ENCODE assay signal across 16 mouse cellular contexts in the genomic region with DNA sequence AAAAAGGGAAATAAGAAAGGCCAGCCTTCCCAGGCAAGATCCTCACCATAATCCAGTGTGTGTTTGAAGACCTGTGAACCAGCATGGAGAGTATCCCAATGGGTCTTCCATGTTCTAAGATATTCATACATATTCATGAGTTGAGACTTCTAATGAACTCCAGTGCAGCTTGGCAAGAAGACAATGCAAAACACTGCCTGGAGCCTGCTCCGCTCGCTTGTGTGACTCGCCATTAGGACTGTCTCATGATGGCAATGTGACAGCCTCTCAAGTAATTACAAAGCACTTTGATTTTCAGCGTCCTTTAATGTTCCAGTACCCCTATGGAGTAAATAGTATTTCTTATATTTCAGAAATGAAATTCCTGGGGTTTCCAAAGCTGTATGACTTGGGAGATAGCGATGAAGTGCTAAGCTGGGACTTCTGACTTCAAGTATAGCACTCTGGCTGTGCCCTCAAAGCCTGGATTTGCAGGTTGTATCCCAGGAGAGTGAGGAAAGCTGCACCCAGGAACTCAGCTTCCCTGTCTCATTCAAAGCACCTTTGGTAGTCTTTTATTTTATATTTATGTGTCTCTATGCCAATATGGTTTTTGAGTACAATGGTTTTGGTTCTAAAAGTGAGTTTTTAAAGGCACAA.
DNase-seq lines count a peak whose midpoint lies in the region; ATAC-seq and TF ChIP-seq lines count a peak whose summit lies in the region.
"Had no signal": no experiment of that assay in that cellular context is flagged by ENCODE, and none has a peak within 500 bp of the region (broad histone marks: within the 10 kb centered on the region; RNA-seq: fewer than 3 reads in every experiment).

No protein-coding gene starts in this region.

- no peak overlapping the region for H3K27ac ChIP-seq in kidney, embryonic 14.5 days (ENCODE audit: low read depth, low read length)
- no peak overlapping the region for H3K27ac ChIP-seq in forebrain, postnatal 0 days (ENCODE audit: low read depth, low read length)
- peak overlapping the region; percentile 34; the same call in 1 of the 2 replicates for H3K27ac ChIP-seq in midbrain, embryonic 14.5 days (replicated peaks; ENCODE audit: low read depth, low read length)
- H3K27ac ChIP-seq: intestine, embryonic 15.5 days; stomach, embryonic 15.5 days had no signal

- H3K27me3 ChIP-seq in kidney, embryonic 14.5 days (ENCODE audit: control insufficient read depth, insufficient read depth, low read length) = no peaks in the 10 kb centered on the region
- H3K27me3 ChIP-seq in forebrain, postnatal 0 days (ENCODE audit: insufficient read depth, low read length) = no peaks in the 10 kb centered on the region
- 0 out of 2 replicates have a peak, but pooled peaks cover 3% of the 10 kb centered on the region for H3K27me3 ChIP-seq in midbrain, embryonic 14.5 days (ENCODE audit: control insufficient read depth, insufficient read depth, low read length)
- H3K27me3 ChIP-seq: intestine, embryonic 15.5 days; stomach, embryonic 15.5 days had no signal

- peak; percentile 21 for DNase-seq in kidney, adult 11 months
- peak; percentile 17 for DNase-seq in adipocyte (ENCODE audit: low spot score)
- peak; percentile 58 for DNase-seq in forebrain, postnatal 0 days
- DNase-seq in midbrain, embryonic 14.5 days = peak; percentile 75
- no peak for DNase-seq in natural killer cell, adult 2 months (ENCODE audit: low spot score in 2 of 2)
- no peak for DNase-seq in embryo, embryonic 10.5 days (ENCODE audit: low spot score)
- DNase-seq: B cell, adult 2 months; gastrocnemius, postnatal 10 days; thymus, postnatal 25 days had no signal

- no peak overlapping the region for H3K4me3 ChIP-seq in kidney, embryonic 14.5 days (ENCODE audit: low read length)
- no peak overlapping the region for H3K4me3 ChIP-seq in forebrain, postnatal 0 days (ENCODE audit: low read depth, low read length)
- no peak overlapping the region for H3K4me3 ChIP-seq in midbrain, embryonic 14.5 days (replicated peaks; ENCODE audit: low read depth, low read length)
- H3K4me3 ChIP-seq: intestine, embryonic 15.5 days; myocyte; stomach, embryonic 15.5 days had no signal

- no peak for ATAC-seq in kidney, embryonic 14.5 days (ENCODE audit: low FRiP score, low TSS enrichment)
- ATAC-seq in forebrain, postnatal 0 days = peak; percentile 77; the same call in 1 of the 2 replicates
- ATAC-seq in midbrain, embryonic 14.5 days (ENCODE audit: low FRiP score, low TSS enrichment) = peak; percentile 73
- ATAC-seq in megakaryocyte, adult 5-6 weeks (ENCODE audit: poor library complexity, severe bottlenecking) = no peak

- H3K4me1 ChIP-seq in kidney, embryonic 14.5 days (ENCODE audit: control insufficient read depth, insufficient read depth, low read length) = no peaks in the 10 kb centered on the region
- peaks cover 8% of the 10 kb centered on the region for H3K4me1 ChIP-seq in forebrain, postnatal 0 days (ENCODE audit: insufficient read depth)
- peaks cover 14% of the 10 kb centered on the region; the same call in 1 of the 2 replicates for H3K4me1 ChIP-seq in midbrain, embryonic 14.5 days (ENCODE audit: control insufficient read depth, insufficient read depth, low read length)
- H3K4me1 ChIP-seq: intestine, embryonic 15.5 days; stomach, embryonic 15.5 days had no signal

- no peaks in the 10 kb centered on the region; the same call in 1 of the 2 replicates for H3K9me3 ChIP-seq in kidney, embryonic 14.5 days (ENCODE audit: control insufficient read depth, low read length)
- no peaks in the 10 kb centered on the region for H3K9me3 ChIP-seq in forebrain, postnatal 0 days (ENCODE audit: low read length)
- H3K9me3 ChIP-seq in midbrain, embryonic 14.5 days (ENCODE audit: control insufficient read depth, low read length) = no peaks in the 10 kb centered on the region
- H3K9me3 ChIP-seq: intestine, embryonic 15.5 days; stomach, embryonic 15.5 days had no signal

- no peak overlapping the region for H3K9ac ChIP-seq in kidney, embryonic 14.5 days (ENCODE audit: low read depth, low read length)
- no peak overlapping the region for H3K9ac ChIP-seq in forebrain, postnatal 0 days
- no peak overlapping the region for H3K9ac ChIP-seq in midbrain, embryonic 14.5 days (replicated peaks; ENCODE audit: low read length)
- H3K9ac ChIP-seq: intestine, embryonic 15.5 days; stomach, embryonic 15.5 days had no signal

- TF ChIP-seq CTCF in forebrain, postnatal 0 days (IDR thresholded peaks at IDR 0.05; ENCODE audit: low read depth) = no peak

- 88% methylated on average over 5 of the region's 5 CpGs for WGBS in kidney, embryonic 14.5 days
- 20% methylated on average over 5 of the region's 5 CpGs for WGBS in forebrain, postnatal 0 days
- 29% methylated on average over 5 of the region's 5 CpGs for WGBS in midbrain, embryonic 14.5 days

- no peak overlapping the region for H3K4me2 ChIP-seq in kidney, embryonic 14.5 days (replicated peaks; ENCODE audit: low read depth, low read length)
- H3K4me2 ChIP-seq in forebrain, postnatal 0 days (ENCODE audit: low read depth) = no peak overlapping the region
- no peak overlapping the region for H3K4me2 ChIP-seq in midbrain, embryonic 14.5 days (ENCODE audit: low read length)
- H3K4me2 ChIP-seq: intestine, embryonic 15.5 days; liver, embryonic 11.5 days; stomach, embryonic 15.5 days had no signal

- no peaks in the 10 kb centered on the region for H3K36me3 ChIP-seq in kidney, embryonic 14.5 days (ENCODE audit: control insufficient read depth, insufficient read depth, low read length)
- no peaks in the 10 kb centered on the region for H3K36me3 ChIP-seq in forebrain, postnatal 0 days (ENCODE audit: insufficient read depth)
- no peaks in the 10 kb centered on the region for H3K36me3 ChIP-seq in midbrain, embryonic 14.5 days (ENCODE audit: control insufficient read depth, insufficient read depth, low read length)
- H3K36me3 ChIP-seq: G1E; intestine, embryonic 15.5 days; stomach, embryonic 15.5 days had no signal

Comparison
In these comparisons a context has a peak if more than half of its experiments do, and no peak if none do; other contexts are left out.
1. DNase-seq: peak in kidney, adult 11 months (single experiment), adipocyte (single experiment), forebrain, postnatal 0 days (single experiment) and midbrain, embryonic 14.5 days (single experiment); none in natural killer cell, adult 2 months (0 of 2) and embryo, embryonic 10.5 days (single experiment).
2. ATAC-seq: peak in forebrain, postnatal 0 days (single experiment) and midbrain, embryonic 14.5 days (single experiment); none in kidney, embryonic 14.5 days (single experiment) and megakaryocyte, adult 5-6 weeks (single experiment).